Mouse (Mus musculus) hindlimb bud, embryonic 11.5 days (tissue): ENCODE results near the gene Zfp598.
A peak's percentile ranks its signal among the peaks of the same experiment; 100 is the strongest.
"Not testable (repeated sequence)": the region's sequence is repeated elsewhere in the genome, so short reads cannot be mapped to it uniquely, and the experiment has no call there.

ENCODE experiments used
- DNase-seq: peaks from one replicate; pipeline ENCODE4 v3.0.0-alpha.2; 2012; ENCODE audit warnings: low read depth, low spot score; ENCODE audit errors: extremely low spot score

Zfp598 gene

GRCm38 (mm10) chr17:24646381-24646780, 23.1 kb upstream of the Zfp598 start:
- DNase-seq, result no peak

GRCm38 (mm10) chr17:24647493-24647892, 22.0 kb upstream of the Zfp598 start:
- DNase-seq, result no peak

GRCm38 (mm10) chr17:24648731-24649377, 20.6 kb upstream of the Zfp598 start:
- DNase-seq, result no peak

GRCm38 (mm10) chr17:24649581-24650069, 19.9 kb upstream of the Zfp598 start:
- DNase-seq, result no peak

GRCm38 (mm10) chr17:24650070-24650616, 19.3 kb upstream of the Zfp598 start, which contains the start of gene Slc9a3r2:
Gene Slc9a3r2 (minus strand): TSS chr17:24650327.
- DNase-seq, result no peak

- no peak for DNase-seq
These were observed 18.7 kb upstream of the Zfp598 start for GRCm38 (mm10) chr17:24650766-24651165.

- no peak for DNase-seq
These were observed 17.7 kb upstream of the Zfp598 start for GRCm38 (mm10) chr17:24651835-24652234.

- no peak for DNase-seq
These were observed 15.3 kb upstream of the Zfp598 start for GRCm38 (mm10) chr17:24653967-24654710.

GRCm38 (mm10) chr17:24654969-24655368, 14.5 kb upstream of the Zfp598 start:
- no peak for DNase-seq

- no peak for DNase-seq
These were observed 11.3 kb upstream of the Zfp598 start, which contains the start of gene Npw for GRCm38 (mm10) chr17:24658017-24658758. Gene Npw (minus strand): TSS chr17:24658457.

GRCm38 (mm10) chr17:24667011-24667410, 2.5 kb upstream of the Zfp598 start:
- not testable (repeated sequence) for DNase-seq

GRCm38 (mm10) chr17:24667416-24667815, 2.1 kb upstream of the Zfp598 start:
- no peak for DNase-seq

- not testable (repeated sequence) for DNase-seq
These were observed 308 bp upstream of the Zfp598 start for GRCm38 (mm10) chr17:24669214-24669544.

- no peak for DNase-seq
These were observed 858 bp downstream of the Zfp598 start for GRCm38 (mm10) chr17:24670246-24670844.

- DNase-seq, result no peak
These were observed 1.9 kb downstream of the Zfp598 start for GRCm38 (mm10) chr17:24671346-24671745.

- no peak for DNase-seq
These were observed 2.7 kb downstream of the Zfp598 start for GRCm38 (mm10) chr17:24672141-24672540.

GRCm38 (mm10) chr17:24674277-24674676, 4.8 kb downstream of the Zfp598 start:
- DNase-seq, result no peak

GRCm38 (mm10) chr17:24676187-24676586, 6.7 kb downstream of the Zfp598 start:
- DNase-seq, result peak; percentile 54

GRCm38 (mm10) chr17:24676877-24677276, 7.4 kb downstream of the Zfp598 start:
- no peak for DNase-seq

GRCm38 (mm10) chr17:24677500-24678080, 8.1 kb downstream of the Zfp598 start:
- no peak for DNase-seq
